Mouse (Mus musculus) embryonic fibroblast, embryonic 13.5 days (primary cell): ENCODE data around the gene Crebl2.

Experiments
- CTCF ChIP-seq: IDR thresholded peaks from 2 replicates; pipeline ENCODE4 v1.5.1; 2011; ENCODE audit warnings: mild to moderate bottlenecking, control low read depth, low read length, moderate library complexity, borderline replicate concordance; ENCODE audit not compliant: insufficient read depth
- POLR2A ChIP-seq: IDR thresholded peaks from 2 replicates; pipeline ENCODE4 v1.6.1; 2011; ENCODE audit warnings: low read depth, mild to moderate bottlenecking, control low read depth, low read length, moderate library complexity

DNA sequence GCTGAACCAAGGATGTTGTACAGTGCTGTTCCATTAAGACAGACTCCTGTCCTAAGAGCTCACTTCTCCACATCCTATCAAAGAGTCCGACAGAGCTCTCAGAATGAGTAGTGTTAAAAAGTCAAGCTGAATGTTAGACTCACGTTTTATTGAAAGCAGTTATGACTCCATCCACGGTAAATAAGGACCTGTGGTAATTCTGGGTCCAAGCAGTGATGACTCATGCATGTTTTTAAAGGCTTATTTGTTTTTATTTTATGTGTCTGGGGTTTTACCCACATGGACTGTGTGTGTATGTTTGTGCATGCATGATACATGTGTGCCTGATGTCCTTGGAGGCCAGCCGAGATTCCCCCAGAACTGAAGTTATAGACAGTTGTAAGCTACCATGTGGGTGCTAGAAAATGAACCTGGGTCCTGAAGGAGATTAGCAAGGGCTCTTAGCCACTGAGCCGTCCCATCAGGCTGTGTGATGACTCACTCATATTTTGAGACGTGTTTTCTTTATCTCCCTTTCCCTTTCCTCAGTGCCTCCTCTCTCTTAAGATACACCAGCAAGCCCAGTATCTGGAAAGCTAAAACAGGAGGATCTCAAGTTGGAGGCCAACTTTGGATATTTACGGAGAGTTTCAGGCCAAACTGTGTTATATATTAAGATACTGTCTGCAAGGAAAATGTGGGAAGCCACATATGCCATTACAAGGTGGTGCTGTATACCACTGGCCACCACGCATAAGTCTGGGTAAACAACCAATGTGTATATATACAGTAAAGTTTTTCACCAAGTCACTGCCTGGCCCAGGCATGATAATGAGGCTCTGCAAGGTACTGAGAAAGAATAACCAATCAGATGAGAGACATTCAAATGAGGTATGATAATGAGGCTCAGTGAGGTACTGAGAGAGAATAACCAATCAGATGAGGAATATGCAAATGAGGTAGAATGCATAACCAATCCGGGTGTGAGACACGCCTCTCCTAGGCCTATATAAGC lies 74.2 kb downstream of the Crebl2 start:
- TF ChIP-seq CTCF (no peak), POLR2A (no peak)
